Mouse (Mus musculus) C2C12 (cell line): ENCODE measurements around the gene Spred2. TPM values are rescaled to one million over a fixed set of nuclear protein-coding genes. Genes with fewer than 3 reads are reported as not detected.

Source experiments
- H3K27me3 ChIP-seq: one replicate; pipeline ENCODE4 v1.6.1; 2011; ENCODE audit not compliant: control insufficient read depth, insufficient read depth, insufficient read length
- H3K36me3 ChIP-seq: one replicate; pipeline ENCODE4 v1.6.1; 2011; ENCODE audit not compliant: control insufficient read depth, insufficient read depth
- H3K4me3 ChIP-seq: one replicate; pipeline ENCODE4 v1.5.1; 2011; ENCODE audit warnings: mild to moderate bottlenecking, control low read depth; ENCODE audit not compliant: poor library complexity, insufficient read depth, severe bottlenecking
- H3K79me2 ChIP-seq: one replicate; pipeline ENCODE4 v1.6.1; 2011; ENCODE audit not compliant: control insufficient read depth, insufficient read depth
- H3K79me3 ChIP-seq: one replicate; pipeline ENCODE4 v1.6.1; 2011; ENCODE audit warnings: low read depth, control low read depth
- H3ac ChIP-seq: one replicate; pipeline ENCODE3; 2011; ENCODE audit warnings: low read depth; ENCODE audit not compliant: control insufficient read depth, insufficient read length
- CEBPB ChIP-seq: IDR thresholded peaks from one replicate; pipeline ENCODE4 v1.6.1; 2011; ENCODE audit warnings: low read depth, mild to moderate bottlenecking, control low read depth, moderate library complexity
- CTCF ChIP-seq: IDR thresholded peaks from one replicate; pipeline ENCODE4 v1.5.1; 2011; ENCODE audit not compliant: control insufficient read depth, insufficient read depth, insufficient read length
- FOSL1 ChIP-seq: IDR thresholded peaks from one replicate; pipeline ENCODE4 v1.8.0; 2011; ENCODE audit warnings: mild to moderate bottlenecking, low read length; ENCODE audit not compliant: poor library complexity, insufficient read depth, severe bottlenecking
- MAX ChIP-seq: IDR thresholded peaks from one replicate; pipeline ENCODE4 v1.6.1; 2011; ENCODE audit warnings: mild to moderate bottlenecking, control low read depth
- MYOD1 ChIP-seq: IDR thresholded peaks from one replicate; pipeline ENCODE4 v1.6.1; 2011; ENCODE audit warnings: low read depth; ENCODE audit not compliant: control insufficient read depth, insufficient read length
- MYOG ChIP-seq: IDR thresholded peaks from one replicate; pipeline ENCODE4 v1.6.1; 2011; ENCODE audit not compliant: control insufficient read depth, insufficient read length; ENCODE audit errors: extremely low read depth
- USF1 ChIP-seq: IDR thresholded peaks from one replicate; pipeline ENCODE4 v1.6.1; 2011; ENCODE audit warnings: low read depth, mild to moderate bottlenecking, control low read depth, moderate library complexity
- polyA plus RNA-seq: library from polyadenylated mRNA; unstranded; fragments of >200 nt; fragmentation: generic; extraction: Trizol; gene quantifications from one replicate; pipeline ENCODE4 v1.2.1, GENCODE M21; 2012; ENCODE audit warnings: missing spikeins

Gene Spred2
- polyA plus RNA-seq, 1 experiment, result 22.0 TPM

- H3K79me2 ChIP-seq, result peaks cover 24% of the 10 kb centered on the region
- no peak for TF ChIP-seq MAX
Observed at GRCm38 (mm10) chr11:19921723-19922122, 2.5 kb upstream of the Spred2 start.

GRCm38 (mm10) chr11:19922208-19922607 lies 2.0 kb upstream of the Spred2 start:
- H3K4me3 ChIP-seq, result no peak overlapping the region
- H3K36me3 ChIP-seq, result no peaks in the 10 kb centered on the region
- peaks cover 20% of the 10 kb centered on the region for H3K79me3 ChIP-seq
- TF ChIP-seq CTCF (no peak), FOSL1 (no peak), MYOG (no peak), MYOD1 (no peak), CEBPB (no peak), USF1 (no peak), MAX (no peak)
- H3ac ChIP-seq, result no peak overlapping the region
- no peaks in the 10 kb centered on the region for H3K27me3 ChIP-seq
- peaks cover 29% of the 10 kb centered on the region for H3K79me2 ChIP-seq

More at GRCm38 (mm10) chr11:19921723-19922122, 2.5 kb upstream of the Spred2 start:
- H3K27me3 ChIP-seq, result no peaks in the 10 kb centered on the region
- H3K36me3 ChIP-seq, result no peaks in the 10 kb centered on the region
- no peak overlapping the region for H3ac ChIP-seq
- peaks cover 15% of the 10 kb centered on the region for H3K79me3 ChIP-seq
- no peak overlapping the region for H3K4me3 ChIP-seq

GRCm38 (mm10) chr11:19924757-19925148 lies 578 bp downstream of the Spred2 start:
- TF ChIP-seq CEBPB, result no peak
- Histone ChIP-seq H3K4me3 (peak overlapping the region; percentile 97), H3K79me2 (peaks cover 55% of the 10 kb centered on the region), H3K27me3 (no peaks in the 10 kb centered on the region), H3K79me3 (peaks cover 45% of the 10 kb centered on the region), H3ac (peak overlapping the region; percentile 85), H3K36me3 (no peaks in the 10 kb centered on the region)

GRCm38 (mm10) chr11:19925149-19925975 lies 1.2 kb downstream of the Spred2 start:
- peak overlapping the region; percentile 85 for H3ac ChIP-seq
- no peaks in the 10 kb centered on the region for H3K36me3 ChIP-seq
- H3K4me3 ChIP-seq, result peak overlapping the region; percentile 97
- TF ChIP-seq FOSL1 (no peak), CEBPB (no peak), MYOD1 (peak; percentile 22), CTCF (no peak), MAX (peak; percentile 78), MYOG (no peak), USF1 (no peak)
- peaks cover 51% of the 10 kb centered on the region for H3K79me3 ChIP-seq
- H3K79me2 ChIP-seq, result peaks cover 61% of the 10 kb centered on the region
- no peaks in the 10 kb centered on the region for H3K27me3 ChIP-seq

GRCm38 (mm10) chr11:19925976-19926842 lies 2.0 kb downstream of the Spred2 start:
- Histone ChIP-seq H3K4me3 (peak overlapping the region; percentile 97), H3K79me3 (peaks cover 60% of the 10 kb centered on the region), H3K27me3 (no peaks in the 10 kb centered on the region), H3K36me3 (no peaks in the 10 kb centered on the region), H3ac (peak overlapping the region; percentile 52), H3K79me2 (peaks cover 69% of the 10 kb centered on the region)
- TF ChIP-seq MYOD1 (peak; percentile 29), USF1 (no peak), CEBPB (no peak)

- peaks cover 4% of the 10 kb centered on the region for H3K36me3 ChIP-seq
- TF ChIP-seq USF1 (no peak), CTCF (no peak), MYOD1 (no peak), MYOG (no peak), MAX (no peak), CEBPB (no peak)
- H3ac ChIP-seq, result no peak overlapping the region
- peaks cover 65% of the 10 kb centered on the region for H3K79me3 ChIP-seq
- H3K27me3 ChIP-seq, result no peaks in the 10 kb centered on the region
- peaks cover 75% of the 10 kb centered on the region for H3K79me2 ChIP-seq
- H3K4me3 ChIP-seq, result no peak overlapping the region
Observed at GRCm38 (mm10) chr11:19926843-19927120, 2.6 kb downstream of the Spred2 start.
